Mouse (Mus musculus): Measurements from ENCODE around the gene Slc22a6. TPM values are rescaled to one million over a fixed set of nuclear protein-coding genes. Genes with fewer than 3 reads are reported as not detected.
A peak's percentile ranks its signal among the peaks of the same experiment; 100 is the strongest.

Gene Slc22a6
- total and polyA plus RNA-seq, 3 experiments: not detected

DNA sequence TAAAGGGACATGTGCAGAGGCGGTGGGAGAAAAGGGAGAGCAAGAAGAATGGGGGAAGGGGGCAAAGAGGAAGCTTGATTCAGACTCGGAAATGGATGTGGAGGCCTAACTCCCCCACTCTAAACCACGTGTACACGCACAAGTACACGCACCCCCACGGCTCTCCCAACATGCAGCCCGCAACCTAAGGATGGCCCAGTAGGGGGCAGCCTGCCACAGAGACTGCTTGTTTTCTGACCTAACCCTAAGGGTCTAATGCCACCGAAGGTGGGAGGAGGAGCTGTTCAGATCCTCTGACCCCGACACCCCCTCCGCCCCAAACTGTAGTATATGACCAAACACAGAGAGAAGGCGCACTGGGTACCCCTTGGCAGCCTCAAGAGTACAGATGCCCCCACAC is 44.5 kb downstream of the Slc22a6 start:
- dilution Hi-C loops (cut with MboI; ENCODE audit: extremely low pct_ligation_motif_present, extremely low pct_unique_long_range_greater_than_20kb, low sequenced_read_pairs) (no loop called here), in situ Hi-C loops (cut with MboI; ENCODE audit: low pct_ligation_motif_present, low pct_unique_long_range_greater_than_20kb, low sequenced_read_pairs) (no loop called here)
- Histone ChIP-seq H3K9me3 (replicated peaks; ENCODE audit: low read length) (no peaks in the 10 kb centered on the region), H3K27ac (ENCODE audit: insufficient read depth, low read depth) (no peak overlapping the region), H3K4me3 (replicated peaks in 1 of 3; ENCODE audit: low read depth in 2 of 3, low read length in 2 of 3, poor library complexity in 1 of 3) (no peak overlapping the region), H3K36me3 (replicated peaks in 1 of 2; ENCODE audit: control insufficient read depth in 1 of 2, insufficient read depth in 1 of 2, low read length in 1 of 2) (no peaks in the 10 kb centered on the region), H3K27me3 (replicated peaks) (peaks cover 5% of the 10 kb centered on the region), H3K79me2 (replicated peaks; ENCODE audit: control insufficient read depth, extremely low read depth, insufficient read depth, poor library complexity, severe bottlenecking) (no peaks in the 10 kb centered on the region), H3K9ac (ENCODE audit: insufficient read depth, low read depth) (no peak overlapping the region), H3K4me1 (ENCODE audit: control insufficient read depth in 1 of 2, insufficient read depth in 2 of 2) (no peaks in the 10 kb centered on the region), H3K4me2 (ENCODE audit: insufficient read depth, low read depth, poor library complexity, severe bottlenecking) (no peak overlapping the region)
- TF ChIP-seq MAFK (IDR thresholded peaks at IDR 0.05; ENCODE audit: insufficient replicate concordance, low read length): no peak
- TF ChIP-seq UBTF (IDR thresholded peaks at IDR 0.05; ENCODE audit: low read depth, low read length): no peak
- peak; percentile 9; the same call in 1 of the 2 replicates for TF ChIP-seq SMC3 (IDR thresholded peaks at IDR 0.05; ENCODE audit: low read depth, low read length)
- TF ChIP-seq CTCF (conservative IDR thresholded peaks at IDR 0.05 in 1 of 2, IDR thresholded peaks at IDR 0.05 in 1 of 2; ENCODE audit: low read depth in 2 of 2, low read length in 2 of 2): peak; percentile 25 to 55; a peak in 3 of 4 replicates
- DNase-seq (ENCODE audit: extremely low read depth): peak; percentile 25

DNA sequence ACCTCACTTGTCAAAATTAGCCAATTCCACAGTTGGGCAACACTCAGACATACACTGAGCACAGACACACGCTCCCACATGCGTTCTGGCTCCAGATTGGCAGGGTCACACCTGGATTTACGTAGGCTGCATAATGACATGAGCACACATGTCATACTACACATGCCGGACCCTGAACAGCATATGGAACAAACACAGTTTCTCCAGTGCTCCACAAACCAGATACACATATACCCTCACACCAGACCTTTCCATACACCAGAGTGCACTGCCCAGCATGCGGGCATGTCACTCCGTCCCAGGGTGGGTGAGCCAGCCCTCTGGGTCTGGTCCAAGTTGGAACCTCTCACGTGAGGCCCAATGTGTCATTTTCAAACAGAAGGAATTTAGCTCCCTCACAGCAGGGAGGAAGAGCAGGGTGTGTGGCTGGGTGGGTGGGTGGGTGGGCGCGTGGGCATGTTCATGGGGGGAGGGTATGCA is 45.6 kb downstream of the Slc22a6 start, which contains the start of gene Chrm1:
TSS of gene Chrm1 (plus strand) at position 430 of the 480 bp plus-strand sequence.
- no peaks in the 10 kb centered on the region for H3K36me3 ChIP-seq (replicated peaks in 1 of 2; ENCODE audit: control insufficient read depth in 1 of 2, insufficient read depth in 1 of 2, low read length in 1 of 2)
- dilution Hi-C loops (cut with MboI; ENCODE audit: extremely low pct_ligation_motif_present, extremely low pct_unique_long_range_greater_than_20kb, low sequenced_read_pairs): no loop called here
- in situ Hi-C loops (cut with MboI; ENCODE audit: low pct_ligation_motif_present, low pct_unique_long_range_greater_than_20kb, low sequenced_read_pairs): no loop called here
- no peak within 1 kb of the TSS for H3K4me2 ChIP-seq (ENCODE audit: insufficient read depth, low read depth, poor library complexity, severe bottlenecking)
- TF ChIP-seq MYC (IDR thresholded peaks at IDR 0.05; ENCODE audit: low read depth, low read length): no peak
- TF ChIP-seq ELF1 (IDR thresholded peaks at IDR 0.05; ENCODE audit: low read depth, low read length): no peak
- no peak for TF ChIP-seq MEF2A (IDR thresholded peaks at IDR 0.05; ENCODE audit: borderline replicate concordance, low read depth, low read length)
- no peak for TF ChIP-seq MAX (IDR thresholded peaks at IDR 0.05; ENCODE audit: low read length)
- TF ChIP-seq ZKSCAN1 (IDR thresholded peaks at IDR 0.05; ENCODE audit: borderline replicate concordance, low read depth, low read length): no peak
- TF ChIP-seq IRF4 (IDR thresholded peaks at IDR 0.05; ENCODE audit: low read depth, low read length): no peak
- TF ChIP-seq MAZ (IDR thresholded peaks at IDR 0.05; ENCODE audit: low read depth, low read length): no peak
- no peak for TF ChIP-seq BHLHE40 (IDR thresholded peaks at IDR 0.05; ENCODE audit: low read depth, low read length)
- TF ChIP-seq NELFE (IDR thresholded peaks at IDR 0.05; ENCODE audit: low read depth, low read length): no peak
- TF ChIP-seq NRF1 (IDR thresholded peaks at IDR 0.05; ENCODE audit: low read depth, low read length): no peak
- no peak for TF ChIP-seq CHD1 (IDR thresholded peaks at IDR 0.05; ENCODE audit: low read depth, low read length)
- TF ChIP-seq SMC3 (IDR thresholded peaks at IDR 0.05; ENCODE audit: low read depth, low read length): no peak
- TF ChIP-seq HCFC1 (IDR thresholded peaks at IDR 0.05; ENCODE audit: low read depth, low read length): no peak
- no peak for TF ChIP-seq MXI1 (IDR thresholded peaks at IDR 0.05; ENCODE audit: low read depth, low read length)
- no peak for TF ChIP-seq E2F4 (IDR thresholded peaks at IDR 0.05; ENCODE audit: insufficient replicate concordance, low read depth, low read length)
- no peak for TF ChIP-seq JUN (IDR thresholded peaks at IDR 0.05; ENCODE audit: insufficient read depth, low read depth, low read length)
- TF ChIP-seq ZNF384 (IDR thresholded peaks at IDR 0.05; ENCODE audit: low read depth, low read length): no peak
- TF ChIP-seq PAX5 (IDR thresholded peaks at IDR 0.05; ENCODE audit: low read length): no peak
- TF ChIP-seq ETS1 (conservative IDR thresholded peaks at IDR 0.05; ENCODE audit: low read depth, low read length): no peak
- no peak for TF ChIP-seq MAFK (IDR thresholded peaks at IDR 0.05; ENCODE audit: insufficient replicate concordance, low read length)
- no peak within 1 kb of the TSS for H3K9ac ChIP-seq (ENCODE audit: insufficient read depth, low read depth)
- no peak for DNase-seq (ENCODE audit: extremely low read depth)
- H3K27ac ChIP-seq (ENCODE audit: insufficient read depth, low read depth): no peak within 1 kb of the TSS
- H3K79me2 ChIP-seq (replicated peaks; ENCODE audit: control insufficient read depth, extremely low read depth, insufficient read depth, poor library complexity, severe bottlenecking): no peaks in the 10 kb centered on the region
- H3K9me3 ChIP-seq (replicated peaks; ENCODE audit: low read length): no peaks in the 10 kb centered on the region
- no peaks in the 10 kb centered on the region for H3K27me3 ChIP-seq (replicated peaks)
- H3K4me1 ChIP-seq (ENCODE audit: control insufficient read depth in 1 of 2, insufficient read depth in 2 of 2): no peaks in the 10 kb centered on the region
- H3K4me3 ChIP-seq (replicated peaks in 1 of 3; ENCODE audit: low read depth in 2 of 3, low read length in 2 of 3, poor library complexity in 1 of 3): no peak within 1 kb of the TSS
